Mouse (Mus musculus): ENCODE results near the gene Vmn2r55. TPM values are rescaled to one million over a fixed set of nuclear protein-coding genes. Genes with fewer than 3 reads are reported as not detected.
"Not testable (repeated sequence)": the region's sequence is repeated elsewhere in the genome, so short reads cannot be mapped to it uniquely, and the experiment has no call there.

The Vmn2r55 gene
- not detected for total RNA-seq (2021)
- long read RNA-seq, experiment 1, result 0 reads
- long read RNA-seq, experiment 2, result 0 reads

DNA sequence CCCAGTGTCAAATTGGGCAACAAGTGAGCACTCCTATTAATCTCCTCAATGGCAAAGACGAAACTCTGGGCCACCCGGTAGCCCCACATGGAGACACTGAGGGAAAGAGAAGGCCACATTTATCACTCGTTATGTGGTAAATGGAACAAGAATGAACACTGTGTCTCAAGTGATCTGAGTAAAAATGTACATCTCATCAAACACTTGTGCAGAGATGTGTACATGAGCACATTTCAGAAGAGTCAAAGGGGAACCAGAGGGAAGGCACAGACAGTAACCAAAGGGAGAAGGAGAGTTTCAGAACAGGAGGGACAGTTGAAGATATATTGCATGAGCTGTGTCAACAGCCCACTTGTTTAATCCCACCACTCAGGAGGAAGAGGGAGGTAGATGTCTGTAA, at the start of gene Vmn2r55:
Vmn2r55 (minus strand) TSS at position 101 of the 400 bp plus-strand sequence.
- DNase-seq; intact Hi-C loops (cut with DNase I): not testable (repeated sequence)

- intact Hi-C loops (cut with DNase I); DNase-seq: not testable (repeated sequence)
Measured at GRCm38 (mm10) chr7:12640219-12640618, 44.6 kb downstream of the Vmn2r55 start, which contains the start of gene Vmn2r54. Gene Vmn2r54 (minus strand): TSS chr7:12640319.

- intact Hi-C loops (cut with DNase I), result no loop called here
- no peak for DNase-seq
Measured at GRCm38 (mm10) chr7:12608688-12609087, 76.1 kb downstream of the Vmn2r55 start, which contains the start of gene Vmn2r53. Gene Vmn2r53 (minus strand): TSS chr7:12608788.

Other genes with a start within 250 kb of the Vmn2r55 start
- gene Zfp606, start 206.7 kb downstream of the Vmn2r55 start, total RNA-seq (2021), result 1 to 10 TPM; 4.6 to 4.7 TPM
- not detected for gene 2900092C05Rik, start 172.5 kb downstream of the Vmn2r55 start, total RNA-seq (2021)
- gene Vmn2r53, start 76.2 kb downstream of the Vmn2r55 start, total RNA-seq (2021), result not detected
- not detected for gene Vmn2r54, start 44.7 kb downstream of the Vmn2r55 start, total RNA-seq (2021)
- not detected for gene Vmn2r56, start 50.0 kb upstream of the Vmn2r55 start, total RNA-seq (2021)
- gene Zscan18, start 118.6 kb upstream of the Vmn2r55 start, total RNA-seq (2021), result under 1 TPM; 0.87 to 0.91 TPM
- gene Zfp329, start 133.9 kb upstream of the Vmn2r55 start, total RNA-seq (2021), result 1 to 10 TPM; 3.6 to 4.3 TPM
- 1 to 10 TPM; 6.4 to 8.2 TPM for gene Zfp110, start 149.8 kb upstream of the Vmn2r55 start, total RNA-seq (2021)
- gene Zfp128, start 196.2 kb upstream of the Vmn2r55 start, total RNA-seq (2021), result 1 to 10 TPM; 1.3 to 2.0 TPM
- gene Zscan22, start 212.8 kb upstream of the Vmn2r55 start, total RNA-seq (2021), result 1 to 10 TPM; 2.4 to 2.8 TPM
- 100 to 1,000 TPM; 473 to 557 TPM for gene Rps5, start 237.3 kb upstream of the Vmn2r55 start, total RNA-seq (2021)
- gene Rnf225, start 242.4 kb upstream of the Vmn2r55 start, total RNA-seq (2021), result under 1 TPM; 0.22 to 0.51 TPM

All from gastrocnemius, postnatal 36 days (tissue).